Mouse (Mus musculus) hindbrain, embryonic 11.5 days (tissue): ENCODE data around the gene Tmsb15l. TPM values are rescaled to one million over a fixed set of nuclear protein-coding genes. Genes with fewer than 3 reads are reported as not detected.

Experiments used
- ATAC-seq: fragments of 200-750 bp; cut with Nextera tagmentation; 2 replicates; pipeline ENCODE4 v1.8.0; 2017; ENCODE audit warnings: mild to moderate bottlenecking, moderate TSS enrichment, moderate library complexity; ENCODE audit not compliant: low FRiP score
- DNase-seq: peaks from one replicate; pipeline ENCODE4 v3.0.0-alpha.2; 2015; ENCODE audit warnings: low spot score
- H3K27ac ChIP-seq: fragments of 300-500 bp; sonication (generic); 2 replicates; pipeline ENCODE4 v1.5.1; 2014; ENCODE audit warnings: mild to moderate bottlenecking, low read depth, low read length
- H3K27me3 ChIP-seq: fragments of 300-500 bp; sonication (generic); 2 replicates; pipeline ENCODE4 v1.6.1; 2014; ENCODE audit warnings: mild to moderate bottlenecking, low read length, moderate library complexity, mixed read lengths; ENCODE audit not compliant: control insufficient read depth, insufficient read depth
- H3K36me3 ChIP-seq: fragments of 300-500 bp; sonication (generic); 2 replicates; pipeline ENCODE4 v1.6.1; 2014; ENCODE audit warnings: mild to moderate bottlenecking, low read length, moderate library complexity, mixed read lengths; ENCODE audit not compliant: control insufficient read depth, insufficient read depth
- H3K4me1 ChIP-seq: fragments of 300-500 bp; sonication (generic); replicated peaks from 2 replicates; pipeline ENCODE4 v1.6.1; 2014; ENCODE audit warnings: low read length, mixed read lengths; ENCODE audit not compliant: control insufficient read depth, insufficient read depth
- H3K4me2 ChIP-seq: fragments of 300-500 bp; sonication (generic); replicated peaks from 2 replicates; pipeline ENCODE4 v1.6.1; 2014; ENCODE audit warnings: mild to moderate bottlenecking, low read depth, low read length
- H3K4me3 ChIP-seq: fragments of 300-500 bp; sonication (generic); 2 replicates; pipeline ENCODE4 v1.5.1; 2014; ENCODE audit warnings: low read depth, low read length
- H3K9ac ChIP-seq: fragments of 300-500 bp; sonication (generic); 2 replicates; pipeline ENCODE4 v1.6.1; 2014; ENCODE audit warnings: low read depth, low read length
- H3K9me3 ChIP-seq: fragments of 300-500 bp; sonication (generic); 2 replicates; pipeline ENCODE4 v1.6.1; 2016; ENCODE audit warnings: low read length; ENCODE audit not compliant: control insufficient read depth
- polyA plus RNA-seq: library from polyadenylated mRNA; unstranded; fragments of >200 nt; fragmentation: Nextera tagmentation; extraction: Ambion mirVana; gene quantifications from 2 replicates; pipeline ENCODE4 v1.2.1, GENCODE M21; 2014

Gene Tmsb15l
- polyA plus RNA-seq, 1 experiment from 2014 or later: 9.0 TPM

- H3K4me2 ChIP-seq: no peak overlapping the region
- H3K27ac ChIP-seq: no peak overlapping the region
- no peaks in the 10 kb centered on the region for H3K9me3 ChIP-seq
- no peaks in the 10 kb centered on the region for H3K4me1 ChIP-seq
- H3K9ac ChIP-seq: no peak overlapping the region
- H3K36me3 ChIP-seq: no peaks in the 10 kb centered on the region
- DNase-seq (no peak), ATAC-seq (no peak)
- H3K4me3 ChIP-seq: no peak overlapping the region
- H3K27me3 ChIP-seq: no peaks in the 10 kb centered on the region
Measured at GRCm38 (mm10) chrX:136925863-136926262, 50.8 kb downstream of the Tmsb15l start.

Other genes starting within 250 kb of the Tmsb15l start
- 635 and 657 TPM in 2 replicates for gene Morf4l2, start 233.2 kb downstream of the Tmsb15l start, polyA plus RNA-seq
- gene Glra4, start 196.7 kb downstream of the Tmsb15l start, polyA plus RNA-seq: not detected in 2 replicates
- 15.4 and 16.6 TPM in 2 replicates for gene Plp1, start 154.2 kb downstream of the Tmsb15l start, polyA plus RNA-seq
- gene Rab9b, start 108.1 kb downstream of the Tmsb15l start, polyA plus RNA-seq: 6.9 TPM in 2 replicates
- not detected in 2 replicates for gene H2bfm, start 49.5 kb downstream of the Tmsb15l start, polyA plus RNA-seq
- 68.8 and 68.9 TPM in 2 replicates for gene Tmsb15b2, start 1.4 kb downstream of the Tmsb15l start, polyA plus RNA-seq
- gene Tmsb15b1, start within 50 bp of the Tmsb15l start, polyA plus RNA-seq: 28.7 and 31.1 TPM in 2 replicates
- 90.7 and 98.9 TPM in 2 replicates for gene Zcchc18, start 16.3 kb upstream of the Tmsb15l start, polyA plus RNA-seq
- gene Slc25a53, start 61.4 kb upstream of the Tmsb15l start, polyA plus RNA-seq: 12.9 and 13.6 TPM in 2 replicates
- gene Fam199x, start 72.7 kb upstream of the Tmsb15l start, polyA plus RNA-seq: 12.0 and 12.1 TPM in 2 replicates
- not detected in 2 replicates for gene Esx1, start 145.2 kb upstream of the Tmsb15l start, polyA plus RNA-seq